Mouse (Mus musculus): ENCODE measurements at regions not wholly inside any gene's neighbourhood (a gene's known extent, or its start where the extent isn't known, plus 50 kb on each side); places are given as distances from the start of the nearest gene placed in this dataset.

GRCm38 (mm10) chr3:115766153-115766552 is 51.3 kb upstream of the S1pr1 start:
- DNase-seq (ENCODE audit: low read depth, low spot score): no peak

GRCm38 (mm10) chr3:115768290-115768689 is 53.4 kb upstream of the S1pr1 start:
- DNase-seq (ENCODE audit: low read depth, low spot score): no peak

GRCm38 (mm10) chr3:115768761-115769530 is 54.1 kb upstream of the S1pr1 start:
- no peak for DNase-seq (ENCODE audit: low read depth, low spot score)

GRCm38 (mm10) chr3:115772676-115773075 is 57.8 kb upstream of the S1pr1 start:
- no peak for DNase-seq (ENCODE audit: low read depth, low spot score)

GRCm38 (mm10) chr3:115774321-115774720 is 59.4 kb upstream of the S1pr1 start:
- no peak for DNase-seq (ENCODE audit: low read depth, low spot score)

GRCm38 (mm10) chr3:115774723-115775122 is 59.9 kb upstream of the S1pr1 start:
- DNase-seq (ENCODE audit: low read depth, low spot score): no peak

- no peak for DNase-seq (ENCODE audit: low read depth, low spot score)
These were observed 64.4 kb upstream of the S1pr1 start for GRCm38 (mm10) chr3:115779144-115779890.

GRCm38 (mm10) chr3:115779906-115780305 is 65.0 kb upstream of the S1pr1 start:
- DNase-seq (ENCODE audit: low read depth, low spot score): no peak

GRCm38 (mm10) chr3:115782726-115783125 is 67.9 kb upstream of the S1pr1 start:
- DNase-seq (ENCODE audit: low read depth, low spot score): no peak

GRCm38 (mm10) chr3:115787360-115787759 is 72.5 kb upstream of the S1pr1 start:
- DNase-seq (ENCODE audit: low read depth, low spot score): no peak

- DNase-seq (ENCODE audit: low read depth, low spot score): no peak
These were observed 73.7 kb upstream of the S1pr1 start for GRCm38 (mm10) chr3:115788525-115788924.

GRCm38 (mm10) chr3:115789063-115789462 is 74.2 kb upstream of the S1pr1 start:
- no peak for DNase-seq (ENCODE audit: low read depth, low spot score)

- no peak for DNase-seq (ENCODE audit: low read depth, low spot score)
These were observed 77.7 kb upstream of the S1pr1 start for GRCm38 (mm10) chr3:115792606-115793005.

GRCm38 (mm10) chr3:115793344-115794059 is 78.6 kb upstream of the S1pr1 start:
- DNase-seq (ENCODE audit: low read depth, low spot score): no peak

- DNase-seq (ENCODE audit: low read depth, low spot score): no peak
These were observed 84.5 kb upstream of the S1pr1 start for GRCm38 (mm10) chr3:115799326-115799725.

- DNase-seq (ENCODE audit: low read depth, low spot score): no peak
These were observed 85.1 kb upstream of the S1pr1 start for GRCm38 (mm10) chr3:115799981-115800380.

- no peak for DNase-seq (ENCODE audit: low read depth, low spot score)
These were observed 86.0 kb upstream of the S1pr1 start for GRCm38 (mm10) chr3:115800873-115801272.

GRCm38 (mm10) chr3:115801581-115802200 is 85.9 kb upstream of the Dph5 start:
- DNase-seq (ENCODE audit: low read depth, low spot score): no peak

- DNase-seq (ENCODE audit: low read depth, low spot score): no peak
These were observed 83.0 kb upstream of the Dph5 start for GRCm38 (mm10) chr3:115804616-115805015.

- no peak for DNase-seq (ENCODE audit: low read depth, low spot score)
These were observed 80.6 kb upstream of the Dph5 start for GRCm38 (mm10) chr3:115807032-115807431.

GRCm38 (mm10) chr3:115815168-115815567 is 72.5 kb upstream of the Dph5 start:
- no peak for DNase-seq (ENCODE audit: low read depth, low spot score)
